Mouse (Mus musculus) mature B cell (primary cell): Measurements from ENCODE around the gene Cdk5rap3.

Experiments used
- in situ Hi-C: fragments of 300-500 bp; cut with MboI; formaldehyde crosslinking; loops from 2 replicates; pipeline ENCODE4 v1.14.3; 2019

Gene Cdk5rap3

GRCm38 (mm10) chr11:96895886-96896285 is 20.4 kb downstream of the Cdk5rap3 start:
- in situ Hi-C loops = no loop called here

- in situ Hi-C loops = no loop called here
These were observed 23.0 kb downstream of the Cdk5rap3 start for GRCm38 (mm10) chr11:96893203-96893842.

- in situ Hi-C loops = no loop called here
These were observed 24.3 kb downstream of the Cdk5rap3 start for GRCm38 (mm10) chr11:96891784-96892527.

- in situ Hi-C loops = no loop called here
These were observed 29.3 kb downstream of the Cdk5rap3 start for GRCm38 (mm10) chr11:96886942-96887546.

- in situ Hi-C loops = no loop called here
These were observed 30.4 kb downstream of the Cdk5rap3 start for GRCm38 (mm10) chr11:96885901-96886340.

- in situ Hi-C loops = no loop called here
These were observed 36.0 kb downstream of the Cdk5rap3 start for GRCm38 (mm10) chr11:96880296-96880695.

GRCm38 (mm10) chr11:96879359-96879758 is 36.9 kb downstream of the Cdk5rap3 start:
- in situ Hi-C loops = no loop called here

GRCm38 (mm10) chr11:96878715-96879114 is 37.6 kb downstream of the Cdk5rap3 start:
- in situ Hi-C loops = no loop called here

GRCm38 (mm10) chr11:96877071-96877470 is 39.2 kb downstream of the Cdk5rap3 start:
- in situ Hi-C loops = no loop called here

- in situ Hi-C loops = no loop called here
These were observed 39.8 kb downstream of the Cdk5rap3 start for GRCm38 (mm10) chr11:96876300-96877040.

- in situ Hi-C loops = no loop called here
These were observed 40.6 kb downstream of the Cdk5rap3 start for GRCm38 (mm10) chr11:96875745-96876144.

GRCm38 (mm10) chr11:96875270-96875669 is 41.0 kb downstream of the Cdk5rap3 start:
- in situ Hi-C loops = no loop called here

- in situ Hi-C loops = loop anchor here (25.0 kb wide), 2 partner anchors 111 to 586 kb away; partner anchors contain the start of genes Hoxb6, Hoxb7 and Hoxb8
These were observed 42.6 kb downstream of the Cdk5rap3 start for GRCm38 (mm10) chr11:96873601-96874140.

- in situ Hi-C loops = loop anchor here (25.0 kb wide), 2 partner anchors 110 to 585 kb away; partner anchors contain the start of genes Hoxb6, Hoxb7 and Hoxb8
These were observed 43.6 kb downstream of the Cdk5rap3 start for GRCm38 (mm10) chr11:96872441-96873379.

- in situ Hi-C loops = loop anchor here (25.0 kb wide), 2 partner anchors 105 to 580 kb away; partner anchors contain the start of genes Hoxb6, Hoxb7 and Hoxb8
These were observed 49.1 kb downstream of the Cdk5rap3 start for GRCm38 (mm10) chr11:96867149-96867548.

GRCm38 (mm10) chr11:96863206-96863995 is 52.9 kb downstream of the Cdk5rap3 start:
- in situ Hi-C loops = loop anchor here (25.0 kb wide), 2 partner anchors 101 to 576 kb away; partner anchors contain the start of genes Hoxb6, Hoxb7 and Hoxb8

GRCm38 (mm10) chr11:96862534-96862933 is 53.8 kb downstream of the Cdk5rap3 start:
- in situ Hi-C loops = loop anchor here (25.0 kb wide), 2 partner anchors 100 to 575 kb away; partner anchors contain the start of genes Hoxb6, Hoxb7 and Hoxb8

- in situ Hi-C loops = loop anchor here (25.0 kb wide), 2 partner anchors 100 to 575 kb away; partner anchors contain the start of genes Hoxb6, Hoxb7 and Hoxb8
These were observed 54.4 kb downstream of the Cdk5rap3 start for GRCm38 (mm10) chr11:96861878-96862289.

GRCm38 (mm10) chr11:96861446-96861845 is 54.9 kb downstream of the Cdk5rap3 start:
- in situ Hi-C loops = loop anchor here (25.0 kb wide), 2 partner anchors 99 to 574 kb away; partner anchors contain the start of genes Hoxb6, Hoxb7 and Hoxb8
